Mouse (Mus musculus): Measurements from ENCODE around the gene Tmem86b. TPM values are rescaled to one million over a fixed set of nuclear protein-coding genes. Genes with fewer than 3 reads are reported as not detected.

Tmem86b gene
- total RNA-seq, 2 experiments from 2014 or later = 4.6 to 5.2 TPM

Small RNAs within 50 kb of the gene (microRNA-seq; reads per million reads assigned to microRNA genes)
- 0 reads per million in 2 experiments for gene Gm23577

Other genes with a start within 250 kb of the Tmem86b start
- under 1 TPM in 1 of 2 experiments, not detected in 1; 0.20 TPM for gene Gp6, start 233.7 kb downstream of the Tmem86b start, total RNA-seq (2021)
- gene Rdh13, start 185.8 kb downstream of the Tmem86b start, total RNA-seq (2021) = 10 to 100 TPM; 14.3 to 18.9 TPM
- gene Eps8l1, start 170.7 kb downstream of the Tmem86b start, total RNA-seq (2021) = 1 to 10 TPM; 2.2 to 3.5 TPM
- gene Ppp1r12c, start 129.7 kb downstream of the Tmem86b start, total RNA-seq (2021) = 10 to 100 TPM; 37.9 to 52.6 TPM
- 100 to 1,000 TPM; 288 to 386 TPM for gene Tnnt1, start 115.0 kb downstream of the Tmem86b start, total RNA-seq (2021)
- 1 to 10 TPM; 1.4 to 2.3 TPM for gene Tnni3, start 107.2 kb downstream of the Tmem86b start, total RNA-seq (2021)
- gene Dnaaf3, start 99.0 kb downstream of the Tmem86b start, total RNA-seq (2021) = under 1 TPM; 0.14 to 0.23 TPM
- gene Syt5, start 83.9 kb downstream of the Tmem86b start, total RNA-seq (2021) = under 1 TPM; 0.16 to 0.25 TPM
- not detected for gene Ptprh, start 27.4 kb downstream of the Tmem86b start, total RNA-seq (2021)
- 10 to 100 TPM; 53.0 to 58.1 TPM for gene Ppp6r1, start 27.6 kb upstream of the Tmem86b start, total RNA-seq (2021)
- gene Hspbp1, start 53.6 kb upstream of the Tmem86b start, total RNA-seq (2021) = 10 to 100 TPM; 22.1 to 23.3 TPM
- gene Brsk1, start 59.2 kb upstream of the Tmem86b start, total RNA-seq (2021) = 1 to 10 TPM; 3.3 to 4.6 TPM
- under 1 TPM in 1 of 2 experiments, not detected in 1; 0.27 TPM for gene Tmem150b, start 93.8 kb upstream of the Tmem86b start, total RNA-seq (2021)
- 10 to 100 TPM; 20.6 to 34.1 TPM for gene Kmt5c, start 108.7 kb upstream of the Tmem86b start, total RNA-seq (2021)
- gene Cox6b2, start 121.7 kb upstream of the Tmem86b start, total RNA-seq (2021) = 1 to 10 TPM; 4.3 to 5.4 TPM
- gene Fam71e2, start 139.9 kb upstream of the Tmem86b start, total RNA-seq (2021) = not detected
- gene Il11, start 151.4 kb upstream of the Tmem86b start, total RNA-seq (2021) = under 1 TPM; 0.20 to 0.31 TPM
- gene Tmem190, start 151.5 kb upstream of the Tmem86b start, total RNA-seq (2021) = not detected
- 1 to 10 TPM; 3.5 to 6.3 TPM for gene Tmem238, start 158.2 kb upstream of the Tmem86b start, total RNA-seq (2021)
- gene Rpl28, start 161.5 kb upstream of the Tmem86b start, total RNA-seq (2021) = 100 to 1,000 TPM; 796 to 873 TPM
- 100 to 1,000 TPM in 1 of 2 experiments, 10 to 100 TPM in 1; 91.1 to 107 TPM for gene Ube2s, start 181.2 kb upstream of the Tmem86b start, total RNA-seq (2021)
- gene Shisa7, start 213.3 kb upstream of the Tmem86b start, total RNA-seq (2021) = under 1 TPM; 0.12 to 0.18 TPM
- gene Isoc2b, start 238.8 kb upstream of the Tmem86b start, total RNA-seq (2021) = 1 to 10 TPM; 1.9 to 4.3 TPM
- gene Isoc2a, start 245.7 kb upstream of the Tmem86b start, total RNA-seq (2021) = 10 to 100 TPM; 13.3 to 14.3 TPM